In the genomic region with DNA sequence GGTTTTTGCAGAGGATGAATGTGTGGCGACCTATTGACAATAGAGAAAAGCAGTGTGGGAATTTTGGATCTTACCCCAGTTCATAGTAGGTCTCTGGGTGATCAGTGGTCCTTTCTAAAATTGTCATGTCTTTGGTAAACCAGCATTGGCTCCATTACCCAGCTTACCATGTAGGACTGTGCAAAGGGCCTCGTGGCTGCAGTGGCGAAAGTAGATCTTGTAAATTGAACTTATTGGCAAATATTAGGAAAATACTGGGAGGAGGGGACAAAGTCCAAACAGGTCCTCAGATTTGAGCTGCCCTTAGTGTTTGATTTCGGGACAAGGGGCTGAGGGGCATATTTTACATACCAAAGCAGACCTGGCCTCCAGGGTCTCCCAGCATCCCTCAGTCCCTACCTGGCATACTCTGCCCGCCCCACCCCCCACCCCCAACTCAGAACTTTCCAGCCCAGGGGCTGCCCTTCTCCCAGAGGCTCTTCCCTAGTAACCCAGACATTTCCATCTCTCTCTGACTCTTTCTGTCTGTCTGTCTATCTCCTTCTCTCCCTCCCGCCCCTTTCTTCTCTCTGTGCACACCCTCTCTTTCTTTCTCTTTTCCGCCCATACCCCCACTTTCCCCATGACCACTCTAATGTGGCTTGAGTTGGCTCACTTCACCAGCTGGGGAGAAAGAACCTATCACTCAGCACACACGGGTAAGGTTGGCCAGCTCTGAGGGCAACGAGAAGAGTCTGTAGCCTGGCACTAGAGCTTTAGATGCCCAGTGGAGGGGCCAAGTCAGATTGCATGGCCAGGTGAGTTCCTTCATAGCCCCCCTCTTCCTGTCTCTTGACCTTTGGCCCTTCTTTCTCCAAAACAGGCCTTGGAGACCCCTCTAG, we compare ENCODE assay signal across 9 mouse cellular contexts. TPM values are rescaled to one million over a fixed set of nuclear protein-coding genes. Genes with fewer than 3 reads are reported as not detected.
DNase-seq lines count a peak whose midpoint lies in the region; ATAC-seq and TF ChIP-seq lines count a peak whose summit lies in the region.
"Had no signal": no experiment of that assay in that cellular context is flagged by ENCODE, and none has a peak within 500 bp of the region (broad histone marks: within the 10 kb centered on the region; RNA-seq: fewer than 3 reads in every experiment).

No protein-coding gene starts in this region.

- ATAC-seq in intestine, embryonic 14.5 days (replicated peaks; ENCODE audit: low FRiP score, low TSS enrichment, low read depth): no peak
- no peak for ATAC-seq in intestine, postnatal 0 days
- ATAC-seq in limb, embryonic 15.5 days (ENCODE audit: insufficient number of reproducible peaks, low FRiP score, low TSS enrichment, low read depth): no peak

- H3K36me3 ChIP-seq in intestine, embryonic 14.5 days (ENCODE audit: control insufficient read depth, insufficient read depth, low read length): peaks cover 50% of the 10 kb centered on the region
- H3K36me3 ChIP-seq in intestine, postnatal 0 days (ENCODE audit: control insufficient read depth, insufficient read depth): peaks cover 20% of the 10 kb centered on the region
- peaks cover 91% of the 10 kb centered on the region for H3K36me3 ChIP-seq in E14TG2a.4 (ENCODE audit: insufficient read depth, low read length)
- peaks cover 0 to 41% of the 10 kb centered on the region in 2 experiments; a peak in 3 of 4 replicates for H3K36me3 ChIP-seq in MEL (ENCODE audit: control insufficient read depth in 1 of 2, insufficient read depth in 2 of 2, low read length in 2 of 2)
- H3K36me3 ChIP-seq in limb, embryonic 15.5 days: peaks cover 47% of the 10 kb centered on the region

- no peak overlapping the region for H3K4me3 ChIP-seq in intestine, embryonic 14.5 days (ENCODE audit: low read depth, low read length)
- H3K4me3 ChIP-seq in intestine, postnatal 0 days (ENCODE audit: low read depth, low read length): no peak overlapping the region
- H3K4me3 ChIP-seq in E14TG2a.4 (replicated peaks; ENCODE audit: low read length) (peak overlapping the region; percentile 54), MEL (ENCODE audit: control insufficient read depth in 1 of 2, insufficient read depth in 1 of 2, low read depth in 2 of 2, low read length in 2 of 2) (no peak overlapping the region)
- no peak overlapping the region for H3K4me3 ChIP-seq in limb, embryonic 15.5 days

- H3K79me2 ChIP-seq in MEL (ENCODE audit: control insufficient read depth, insufficient read depth, low read length, poor library complexity): no peaks in the 10 kb centered on the region

- H3K27ac ChIP-seq in intestine, embryonic 14.5 days (ENCODE audit: low read depth): peak overlapping the region; percentile 22; the same call in 1 of the 2 replicates
- H3K27ac ChIP-seq in intestine, postnatal 0 days (ENCODE audit: low read depth, low read length): no peak overlapping the region
- peak overlapping the region; percentile 77 for H3K27ac ChIP-seq in MEL (ENCODE audit: control insufficient read depth, low read depth, low read length)
- H3K27ac ChIP-seq in limb, embryonic 15.5 days: peak overlapping the region; percentile 59; the same call in 1 of the 2 replicates
- H3K27ac ChIP-seq: macrophage had no signal

- H3K4me2 ChIP-seq in intestine, embryonic 14.5 days (ENCODE audit: low read length): no peak overlapping the region
- no peak overlapping the region for H3K4me2 ChIP-seq in intestine, postnatal 0 days (replicated peaks; ENCODE audit: low read depth)
- H3K4me2 ChIP-seq in limb, embryonic 15.5 days: no peak overlapping the region

- WGBS in intestine, embryonic 14.5 days: 79% methylated on average over 9 of the region's 9 CpGs
- 77% methylated on average over 9 of the region's 9 CpGs for WGBS in intestine, postnatal 0 days
- 77% methylated on average over 9 of the region's 9 CpGs for WGBS in limb, embryonic 15.5 days

- no peaks in the 10 kb centered on the region for H3K9me3 ChIP-seq in intestine, embryonic 14.5 days (ENCODE audit: control insufficient read depth, low read length)
- no peaks in the 10 kb centered on the region for H3K9me3 ChIP-seq in intestine, postnatal 0 days (ENCODE audit: control insufficient read depth)
- H3K9me3 ChIP-seq in E14TG2a.4 (ENCODE audit: low read length): no peaks in the 10 kb centered on the region
- H3K9me3 ChIP-seq in MEL (replicated peaks; ENCODE audit: insufficient read depth, low read length): no peaks in the 10 kb centered on the region
- H3K9me3 ChIP-seq in limb, embryonic 15.5 days: no peaks in the 10 kb centered on the region

- no peak for TF ChIP-seq POLR2A in MEL (IDR thresholded peaks at IDR 0.05; ENCODE audit: control insufficient read depth in 1 of 2, insufficient read depth in 1 of 2, low read depth in 1 of 2, low read length in 2 of 2, poor library complexity in 1 of 2)

- no peaks in the 10 kb centered on the region for H3K27me3 ChIP-seq in intestine, embryonic 14.5 days (replicated peaks; ENCODE audit: control insufficient read depth, insufficient read depth, low read length)
- no peaks in the 10 kb centered on the region for H3K27me3 ChIP-seq in intestine, postnatal 0 days (replicated peaks; ENCODE audit: control insufficient read depth, insufficient read depth, low read length)
- H3K27me3 ChIP-seq in E14TG2a.4 (ENCODE audit: insufficient read depth, low read length) (no peaks in the 10 kb centered on the region), MEL (ENCODE audit: control insufficient read depth in 1 of 2, insufficient read depth in 2 of 2, low read length in 2 of 2) (no peaks in the 10 kb centered on the region)
- H3K27me3 ChIP-seq in limb, embryonic 15.5 days: no peaks in the 10 kb centered on the region

- no peak for DNase-seq in intestine, embryonic 14.5 days (ENCODE audit: low spot score)
- DNase-seq in MEL (ENCODE audit: low read depth, low spot score): no peak
- no peak for DNase-seq in layer of hippocampus, adult 18-20 months (ENCODE audit: low spot score in 2 of 2)
- DNase-seq in layer of hippocampus, adult 8-10 months (ENCODE audit: low spot score in 2 of 2): no peak
- DNase-seq: thymus, adult 18-20 months had no signal

- H3K4me1 ChIP-seq in intestine, embryonic 14.5 days (replicated peaks; ENCODE audit: control insufficient read depth, insufficient read depth, low read length): peaks cover 14% of the 10 kb centered on the region
- H3K4me1 ChIP-seq in intestine, postnatal 0 days (replicated peaks; ENCODE audit: control insufficient read depth, insufficient read depth, low read length): peaks cover 10% of the 10 kb centered on the region; the same call in 1 of the 2 replicates
- H3K4me1 ChIP-seq in E14TG2a.4 (replicated peaks; ENCODE audit: low read depth, low read length): peaks cover 100% of the 10 kb centered on the region
- peaks cover 10 to 48% of the 10 kb centered on the region in 2 experiments for H3K4me1 ChIP-seq in MEL (ENCODE audit: control insufficient read depth in 1 of 2, insufficient read depth in 2 of 2, low read length in 2 of 2)
- peaks cover 35% of the 10 kb centered on the region for H3K4me1 ChIP-seq in limb, embryonic 15.5 days

- no peak for TF ChIP-seq EP300 in MEL (IDR thresholded peaks at IDR 0.05; ENCODE audit: low read depth in 1 of 2, low read length in 2 of 2)

- TF ChIP-seq RAD21 in MEL (IDR thresholded peaks at IDR 0.05; ENCODE audit: low read depth, low read length): no peak

- no peak overlapping the region for H3K9ac ChIP-seq in intestine, embryonic 14.5 days (ENCODE audit: low read length)
- no peak overlapping the region for H3K9ac ChIP-seq in intestine, postnatal 0 days (ENCODE audit: low read depth, low read length)
- peak overlapping the region; percentile 21; the same call in 1 of the 2 replicates for H3K9ac ChIP-seq in MEL (ENCODE audit: control insufficient read depth, low read depth, low read length, poor library complexity, severe bottlenecking)
- H3K9ac ChIP-seq in limb, embryonic 15.5 days: no peak overlapping the region

- no peak for TF ChIP-seq CTCF in intestine, postnatal 0 days (IDR thresholded peaks at IDR 0.05; ENCODE audit: low read depth)
- TF ChIP-seq CTCF in E14TG2a.4 (conservative IDR thresholded peaks at IDR 0.05; ENCODE audit: low read length) (no peak), MEL (IDR thresholded peaks at IDR 0.05 in 2 of 3, conservative IDR thresholded peaks at IDR 0.05 in 1 of 3; ENCODE audit: control insufficient read depth in 1 of 3, insufficient read depth in 1 of 3, low read depth in 2 of 3, low read length in 3 of 3, poor library complexity in 1 of 3, severe bottlenecking in 1 of 3) (no peak)

TF ChIP-seq in MEL, 35 proteins besides CTCF, POLR2A, EP300 and RAD21 (continues in another document):
- TF ChIP-seq SMC3 (IDR thresholded peaks at IDR 0.05; ENCODE audit: low read depth, low read length): no peak
- no peak for TF ChIP-seq RCOR1 (IDR thresholded peaks at IDR 0.05; ENCODE audit: low read depth, low read length)
- no peak for TF ChIP-seq E2F4 (IDR thresholded peaks at IDR 0.05; ENCODE audit: borderline replicate concordance, low read depth, low read length)
- no peak for TF ChIP-seq POLR2AphosphoS2 (IDR thresholded peaks at IDR 0.05; ENCODE audit: low read length)
- TF ChIP-seq TAL1 (IDR thresholded peaks at IDR 0.05; ENCODE audit: low read length): no peak
- TF ChIP-seq USF1 (IDR thresholded peaks at IDR 0.05; ENCODE audit: low read depth, low read length): no peak
- no peak for TF ChIP-seq USF2 (IDR thresholded peaks at IDR 0.05; ENCODE audit: borderline replicate concordance in 1 of 2, insufficient read depth in 1 of 2, low read depth in 1 of 2, low read length in 2 of 2)

RNA-seq across cellular contexts. Expression of a gene that starts 23.2 kb away (rescaled TPM):
- 11.1 and 13.0 TPM in 2 replicates for polyA plus RNA-seq in intestine, embryonic 14.5 days (2014; fragmentation: Nextera tagmentation; extraction: Ambion mirVana)
- 8.0 and 9.6 TPM in 2 replicates for polyA plus RNA-seq in intestine, postnatal 0 days (2015; fragmentation: Nextera tagmentation; extraction: Ambion mirVana)
- total RNA-seq in MEL (2012; rRNA removed): 30.3 and 34.8 TPM in 2 replicates
- polyA plus RNA-seq in MEL (2012; ENCODE audit: insufficient read depth in 1 of 2, insufficient read length in 2 of 2, low read depth in 1 of 2, low replicate concordance in 2 of 2, missing spikeins in 1 of 2): 10 to 100 TPM in 1 of 2 experiments, not detected in 1; 77.0 TPM
- 13.9 and 14.5 TPM in 2 replicates for polyA plus RNA-seq in limb, embryonic 15.5 days (2015; fragmentation: Nextera tagmentation; extraction: Ambion mirVana)
- total RNA-seq in layer of hippocampus, adult 18-20 months (2021): 100 to 1,000 TPM; 227 to 233 TPM
- total RNA-seq in layer of hippocampus, adult 8-10 months (2022): 100 to 1,000 TPM; 206 to 238 (median 222) TPM

RNA-seq across cellular contexts. Expression of a gene that starts 58.2 kb away (rescaled TPM):
- polyA plus RNA-seq in intestine, embryonic 14.5 days (2014; fragmentation: Nextera tagmentation; extraction: Ambion mirVana): 140 and 162 TPM in 2 replicates
- polyA plus RNA-seq in intestine, postnatal 0 days (2015; fragmentation: Nextera tagmentation; extraction: Ambion mirVana): 23.1 and 23.7 TPM in 2 replicates
- 156 and 234 TPM in 2 replicates for total RNA-seq in MEL (2012; rRNA removed)
- 100 to 1,000 TPM in 1 of 2 experiments, 10 to 100 TPM in 1; 90.9 to 106 TPM for polyA plus RNA-seq in MEL (2012; ENCODE audit: insufficient read depth in 1 of 2, insufficient read length in 2 of 2, low read depth in 1 of 2, low replicate concordance in 2 of 2, missing spikeins in 1 of 2)
- polyA plus RNA-seq in limb, embryonic 15.5 days (2015; fragmentation: Nextera tagmentation; extraction: Ambion mirVana): 24.9 and 28.0 TPM in 2 replicates
- total RNA-seq in layer of hippocampus, adult 18-20 months (2021): 10 to 100 TPM; 37.3 to 43.2 TPM
- 10 to 100 TPM; 54.4 to 75.4 (median 58.0) TPM for total RNA-seq in layer of hippocampus, adult 8-10 months (2022)
